Mouse (Mus musculus): ENCODE results near the gene Calcrl. TPM values are rescaled to one million over a fixed set of nuclear protein-coding genes. Genes with fewer than 3 reads are reported as not detected.
A peak's percentile ranks its signal among the peaks of the same experiment; 100 is the strongest.

The Calcrl gene
- polyA plus RNA-seq (2015; fragmentation: Nextera tagmentation; extraction: Ambion mirVana): 16.8 and 20.8 TPM in 2 replicates

GRCm38 (mm10) chr2:84425138-84425537 lies at the start of gene Calcrl:
TSS of gene Calcrl (minus strand) at chr2:84425411.
- H3K4me2 ChIP-seq: peak within 1 kb of the TSS; percentile 51
- H3K9me3 ChIP-seq: no peaks in the 10 kb centered on the region
- 0 out of 2 replicates have a peak within 1 kb of the TSS, but pooled peaks have one; percentile 38 for H3K27ac ChIP-seq (replicated peaks)
- H3K4me3 ChIP-seq: peak within 1 kb of the TSS; percentile 28
- H3K4me1 ChIP-seq (replicated peaks): peaks cover 5% of the 10 kb centered on the region; the same call in 1 of the 2 replicates
- peaks cover 5% of the 10 kb centered on the region; the same call in 1 of the 2 replicates for H3K27me3 ChIP-seq
- no peaks in the 10 kb centered on the region for H3K36me3 ChIP-seq
- ATAC-seq (ENCODE audit: low read depth): peak; percentile 47; the same call in 1 of the 2 replicates
- WGBS: under 1% methylated on average over 10 of the region's 10 CpGs
- H3K9ac ChIP-seq: peak within 1 kb of the TSS; percentile 57; the same call in 1 of the 2 replicates

GRCm38 (mm10) chr2:84474651-84475050 lies 49.4 kb upstream of the Calcrl start:
- Histone ChIP-seq H3K4me3 (no peak overlapping the region), H3K36me3 (no peaks in the 10 kb centered on the region), H3K9me3 (no peaks in the 10 kb centered on the region), H3K27me3 (no peaks in the 10 kb centered on the region), H3K27ac (replicated peaks) (0 out of 2 replicates have a peak overlapping the region, but pooled peaks have one; percentile 13), H3K4me1 (replicated peaks) (no peaks in the 10 kb centered on the region; the same call in 1 of the 2 replicates), H3K9ac (0 out of 2 replicates have a peak overlapping the region, but pooled peaks have one; percentile 5), H3K4me2 (no peak overlapping the region)
- no peak for ATAC-seq (ENCODE audit: low read depth)
- WGBS: 16% methylated on average over 6 of the region's 6 CpGs

- Histone ChIP-seq H3K4me2 (no peak overlapping the region), H3K27me3 (no peaks in the 10 kb centered on the region), H3K36me3 (no peaks in the 10 kb centered on the region), H3K9me3 (0 out of 2 replicates have a peak, but pooled peaks cover 2% of the 10 kb centered on the region), H3K4me1 (replicated peaks) (no peaks in the 10 kb centered on the region; the same call in 1 of the 2 replicates), H3K27ac (replicated peaks) (0 out of 2 replicates have a peak overlapping the region, but pooled peaks have one; percentile 13), H3K4me3 (no peak overlapping the region), H3K9ac (0 out of 2 replicates have a peak overlapping the region, but pooled peaks have one; percentile 5)
- WGBS: 84% methylated on average over 14 of the region's 14 CpGs
- no peak for ATAC-seq (ENCODE audit: low read depth)
These were observed 48.8 kb upstream of the Calcrl start for GRCm38 (mm10) chr2:84473941-84474530.

- no peak for ATAC-seq (ENCODE audit: low read depth)
- WGBS: 85% methylated on average over 4 of the region's 4 CpGs
- Histone ChIP-seq H3K27ac (replicated peaks) (no peak overlapping the region), H3K27me3 (no peaks in the 10 kb centered on the region), H3K4me1 (replicated peaks) (no peaks in the 10 kb centered on the region), H3K36me3 (no peaks in the 10 kb centered on the region), H3K4me3 (no peak overlapping the region), H3K4me2 (no peak overlapping the region), H3K9ac (no peak overlapping the region), H3K9me3 (0 out of 2 replicates have a peak, but pooled peaks cover 4% of the 10 kb centered on the region)
These were observed 42.2 kb upstream of the Calcrl start for GRCm38 (mm10) chr2:84467391-84467790.

GRCm38 (mm10) chr2:84464956-84465355 lies 39.7 kb upstream of the Calcrl start:
- no peak for ATAC-seq (ENCODE audit: low read depth)
- Histone ChIP-seq H3K27me3 (no peaks in the 10 kb centered on the region), H3K4me3 (no peak overlapping the region), H3K9ac (no peak overlapping the region), H3K4me2 (no peak overlapping the region), H3K4me1 (replicated peaks) (no peaks in the 10 kb centered on the region), H3K9me3 (0 out of 2 replicates have a peak, but pooled peaks cover 4% of the 10 kb centered on the region), H3K27ac (replicated peaks) (no peak overlapping the region), H3K36me3 (no peaks in the 10 kb centered on the region)
- WGBS: 53% methylated on average over 7 of the region's 7 CpGs

- H3K4me3 ChIP-seq: no peak overlapping the region
- H3K4me2 ChIP-seq: no peak overlapping the region
- no peaks in the 10 kb centered on the region for H3K36me3 ChIP-seq
- H3K9ac ChIP-seq: no peak overlapping the region
- WGBS: 94% methylated on average over 3 of the region's 3 CpGs
- no peaks in the 10 kb centered on the region for H3K27me3 ChIP-seq
- no peaks in the 10 kb centered on the region for H3K4me1 ChIP-seq (replicated peaks)
- no peak for ATAC-seq (ENCODE audit: low read depth)
- no peaks in the 10 kb centered on the region for H3K9me3 ChIP-seq
- H3K27ac ChIP-seq (replicated peaks): no peak overlapping the region
These were observed 37.2 kb upstream of the Calcrl start for GRCm38 (mm10) chr2:84462411-84462810.

GRCm38 (mm10) chr2:84459651-84460177 lies 34.5 kb upstream of the Calcrl start:
- H3K9ac ChIP-seq: no peak overlapping the region
- no peak overlapping the region for H3K27ac ChIP-seq (replicated peaks)
- no peaks in the 10 kb centered on the region for H3K4me1 ChIP-seq (replicated peaks)
- no peak for ATAC-seq (ENCODE audit: low read depth)
- no peak overlapping the region for H3K4me3 ChIP-seq
- no peaks in the 10 kb centered on the region for H3K9me3 ChIP-seq
- no peaks in the 10 kb centered on the region for H3K27me3 ChIP-seq
- WGBS: 75% methylated on average over 11 of the region's 11 CpGs
- no peak overlapping the region for H3K4me2 ChIP-seq
- no peaks in the 10 kb centered on the region for H3K36me3 ChIP-seq

GRCm38 (mm10) chr2:84457221-84457620 lies 32.0 kb upstream of the Calcrl start:
- 85% methylated on average over 6 of the region's 6 CpGs for WGBS
- H3K9me3 ChIP-seq: no peaks in the 10 kb centered on the region
- H3K4me3 ChIP-seq: no peak overlapping the region

GRCm38 (mm10) chr2:84455236-84455799 lies 30.1 kb upstream of the Calcrl start:
- H3K4me2 ChIP-seq: 0 out of 2 replicates have a peak overlapping the region, but pooled peaks have one; percentile 1

More at GRCm38 (mm10) chr2:84457221-84457620, 32.0 kb upstream of the Calcrl start:
- no peaks in the 10 kb centered on the region for H3K4me1 ChIP-seq (replicated peaks)
- H3K27ac ChIP-seq (replicated peaks): no peak overlapping the region
- no peak for ATAC-seq (ENCODE audit: low read depth)
- no peaks in the 10 kb centered on the region for H3K27me3 ChIP-seq
- H3K4me2 ChIP-seq: no peak overlapping the region
- no peaks in the 10 kb centered on the region for H3K36me3 ChIP-seq
- H3K9ac ChIP-seq: no peak overlapping the region

GRCm38 (mm10) chr2:84454551-84455235 lies 29.5 kb upstream of the Calcrl start:
- H3K27ac ChIP-seq (replicated peaks): no peak overlapping the region
- H3K9ac ChIP-seq: no peak overlapping the region
- no peaks in the 10 kb centered on the region for H3K9me3 ChIP-seq
- H3K36me3 ChIP-seq: no peaks in the 10 kb centered on the region
- ATAC-seq (ENCODE audit: low read depth): peak; percentile 50
- H3K4me3 ChIP-seq: no peak overlapping the region
- H3K27me3 ChIP-seq: no peaks in the 10 kb centered on the region
- no peaks in the 10 kb centered on the region for H3K4me1 ChIP-seq (replicated peaks)
- H3K4me2 ChIP-seq: 0 out of 2 replicates have a peak overlapping the region, but pooled peaks have one; percentile 1
- WGBS: 61% methylated on average over 10 of the region's 10 CpGs

More at GRCm38 (mm10) chr2:84455236-84455799, 30.1 kb upstream of the Calcrl start:
- Histone ChIP-seq H3K27ac (replicated peaks) (no peak overlapping the region), H3K9ac (no peak overlapping the region), H3K9me3 (no peaks in the 10 kb centered on the region), H3K27me3 (no peaks in the 10 kb centered on the region), H3K36me3 (no peaks in the 10 kb centered on the region), H3K4me3 (no peak overlapping the region), H3K4me1 (replicated peaks) (no peaks in the 10 kb centered on the region)
- peak; percentile 53; the same call in 1 of the 2 replicates for ATAC-seq (ENCODE audit: low read depth)
- WGBS: 7% methylated on average over 5 of the region's 5 CpGs

- Histone ChIP-seq H3K36me3 (no peaks in the 10 kb centered on the region), H3K9me3 (no peaks in the 10 kb centered on the region), H3K4me3 (no peak overlapping the region), H3K9ac (no peak overlapping the region), H3K27me3 (no peaks in the 10 kb centered on the region), H3K27ac (replicated peaks) (no peak overlapping the region), H3K4me2 (no peak overlapping the region), H3K4me1 (replicated peaks) (no peaks in the 10 kb centered on the region)
- 14% methylated on average over 5 of the region's 5 CpGs for WGBS
- ATAC-seq (ENCODE audit: low read depth): peak; percentile 69; the same call in 1 of the 2 replicates
These were observed 28.8 kb upstream of the Calcrl start for GRCm38 (mm10) chr2:84454051-84454450.

All from neural tube, embryonic 13.5 days (tissue).